Mouse (Mus musculus) megakaryocyte-erythroid progenitor cell, adult 5-6 weeks (primary cell): ENCODE results near the gene Hes2. TPM values are rescaled to one million over a fixed set of nuclear protein-coding genes. Genes with fewer than 3 reads are reported as not detected.

Experiments used
- ATAC-seq: replicated peaks from 2 replicates; pipeline ENCODE4 v1.8.0; 2016; ENCODE audit warnings: mild to moderate bottlenecking, inconsistent platforms; ENCODE audit not compliant: severe bottlenecking, poor library complexity, low FRiP score, low TSS enrichment
- total RNA-seq, 2 experiments: library from RNA; stranded (forward) in 1 of 2; stranded (reverse) in 1 of 2; fragments of 200-1000, 215-1000 nt in 1 of 2; fragments of >200 nt in 1 of 2; fragmentation: Nextera tagmentation in 1 of 2; gene quantifications; 2 replicates each; pipeline ENCODE4 v1.2.3; 2014 to 2017

Gene Hes2
- total RNA-seq, 2 experiments from 2014 or later = 0.35 TPM; not detected in 1

GRCm38 (mm10) chr4:152153771-152154177 is 4.9 kb upstream of the Hes2 start:
- peak; percentile 68 for ATAC-seq

GRCm38 (mm10) chr4:152155019-152155418 is 3.6 kb upstream of the Hes2 start:
- ATAC-seq = no peak

GRCm38 (mm10) chr4:152157779-152158584 is 685 bp upstream of the Hes2 start:
- peak; percentile 35; the same call in 1 of the 2 replicates for ATAC-seq

GRCm38 (mm10) chr4:152159285-152159678 is 615 bp downstream of the Hes2 start:
- ATAC-seq = peak; percentile 32; the same call in 1 of the 2 replicates

GRCm38 (mm10) chr4:152160748-152161147 is 2.1 kb downstream of the Hes2 start:
- ATAC-seq = no peak

GRCm38 (mm10) chr4:152161601-152162000 is 2.9 kb downstream of the Hes2 start:
- ATAC-seq = no peak

- no peak for ATAC-seq
Measured at GRCm38 (mm10) chr4:152162748-152163147, 4.1 kb downstream of the Hes2 start.

GRCm38 (mm10) chr4:152165036-152165931 is 6.6 kb downstream of the Hes2 start:
- peak; percentile 74 for ATAC-seq

- no peak for ATAC-seq
Measured at GRCm38 (mm10) chr4:152168052-152168451, 9.4 kb downstream of the Hes2 start.

- ATAC-seq = no peak
Measured at GRCm38 (mm10) chr4:152169103-152169502, 10.4 kb downstream of the Hes2 start.

GRCm38 (mm10) chr4:152170286-152170685 is 11.6 kb downstream of the Hes2 start:
- no peak for ATAC-seq

- ATAC-seq = no peak
Measured at GRCm38 (mm10) chr4:152171543-152171942, 12.9 kb downstream of the Hes2 start.

GRCm38 (mm10) chr4:152173041-152173440 is 14.4 kb downstream of the Hes2 start:
- ATAC-seq = 0 out of 2 replicates have a peak, but pooled peaks have one; percentile 32

GRCm38 (mm10) chr4:152173956-152174355 is 15.3 kb downstream of the Hes2 start:
- no peak for ATAC-seq

GRCm38 (mm10) chr4:152176638-152177037 is 18.0 kb downstream of the Hes2 start:
- ATAC-seq = no peak

- no peak for ATAC-seq
Measured at GRCm38 (mm10) chr4:152177174-152177536, 18.5 kb downstream of the Hes2 start.

GRCm38 (mm10) chr4:152177537-152178343 is 19.1 kb downstream of the Hes2 start, which contains the start of gene Acot7:
TSS of gene Acot7 (plus strand) at chr4:152178134.
- ATAC-seq = peak; percentile 83

- ATAC-seq = peak; percentile 34
Measured at GRCm38 (mm10) chr4:152178344-152178864, 19.7 kb downstream of the Hes2 start.
